Mouse (Mus musculus): ENCODE results near the gene Aff3.

The Aff3 gene

DNA sequence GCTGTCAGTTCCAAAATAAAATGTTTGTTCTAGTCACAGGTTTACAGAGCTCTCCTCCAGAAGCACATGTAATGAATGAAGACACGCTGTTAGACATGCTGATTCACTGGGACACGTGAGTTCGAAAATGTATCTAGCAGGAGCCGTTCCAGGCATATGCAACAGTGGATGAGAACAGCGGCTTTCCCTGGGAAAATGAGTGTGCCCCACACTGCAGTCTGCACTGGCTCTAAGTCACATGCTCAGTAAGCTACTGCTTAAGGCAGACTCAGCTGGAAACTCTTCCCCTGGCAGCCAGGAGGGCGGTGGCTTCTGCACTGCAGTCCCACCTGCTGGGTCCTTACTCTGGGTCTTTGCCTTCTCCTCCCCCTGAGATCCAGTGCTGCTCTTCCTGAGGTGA is 271.2 kb downstream of the Aff3 start:
- DNase-seq (ENCODE audit: low spot score in 2 of 2), result no peak

DNA sequence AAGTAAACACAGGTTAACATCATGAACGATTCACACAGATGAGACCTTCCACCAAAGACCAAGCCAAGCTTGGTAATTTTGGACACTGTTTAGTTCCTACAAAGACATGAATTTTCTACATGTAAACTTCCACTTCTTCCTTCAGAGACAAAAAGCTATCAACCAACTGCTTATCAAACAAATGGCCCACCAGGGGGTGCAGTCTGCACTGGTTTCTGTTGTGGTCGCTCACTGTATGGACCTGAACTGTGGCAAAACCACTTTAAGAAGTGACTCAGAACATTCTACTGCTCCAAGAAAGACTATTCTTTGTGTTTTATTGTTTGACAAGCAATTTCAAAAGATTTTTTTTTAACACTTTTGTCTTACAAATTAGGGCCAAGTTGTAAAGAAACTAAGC is 271.8 kb downstream of the Aff3 start:
- DNase-seq (ENCODE audit: low spot score in 2 of 2), result peak; percentile 40 to 81

DNA sequence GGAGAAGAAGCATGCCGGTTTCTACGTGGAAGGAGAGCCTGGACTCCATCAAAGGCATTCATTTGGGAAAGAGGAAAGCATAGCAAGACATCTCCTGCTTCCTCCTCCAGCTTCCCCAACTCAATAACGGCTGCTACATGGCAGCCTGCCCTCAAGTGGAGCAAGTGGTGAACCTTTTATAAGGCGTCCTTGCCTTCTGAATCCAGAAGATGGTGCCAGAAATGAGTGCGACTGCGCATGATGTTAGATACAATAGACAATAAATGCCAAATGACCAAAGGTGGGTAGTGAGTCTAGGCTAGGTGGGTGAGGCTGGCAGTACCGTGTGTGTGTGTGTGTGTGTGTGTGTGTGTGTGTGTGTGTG is 273.9 kb downstream of the Aff3 start:
- no peak for DNase-seq (ENCODE audit: low spot score in 2 of 2)

DNA sequence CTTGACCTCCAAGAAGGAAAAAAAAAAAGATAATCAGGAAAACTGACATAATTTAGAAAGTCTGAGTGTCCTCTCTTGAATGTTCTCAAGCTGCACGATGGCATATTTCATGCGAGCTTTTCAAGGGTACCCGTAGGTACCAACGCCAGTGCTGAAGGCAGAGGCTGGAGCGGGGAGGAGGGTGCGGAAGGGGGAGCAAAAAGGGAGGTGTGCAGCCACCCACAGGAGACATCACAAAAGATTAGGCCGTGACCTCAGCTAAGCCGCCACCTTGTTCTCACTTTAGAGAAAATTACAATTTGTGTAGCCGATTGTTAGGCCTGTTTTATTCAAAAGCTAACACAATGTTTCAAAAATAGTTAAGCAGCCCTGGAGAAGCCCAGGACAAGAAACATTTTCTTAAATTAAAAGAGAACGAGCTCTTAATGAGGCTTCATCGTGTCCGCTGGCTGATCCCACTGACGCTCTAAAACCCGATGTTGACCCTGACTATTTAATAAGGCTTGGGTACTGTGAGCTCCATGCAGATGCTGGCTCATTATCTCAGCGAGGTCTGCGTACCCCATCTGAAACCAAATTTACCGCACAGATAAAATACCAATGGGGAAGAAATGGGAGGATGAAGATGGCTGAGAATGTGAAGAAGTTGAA is 274.4 kb downstream of the Aff3 start:
- no peak for DNase-seq (ENCODE audit: low spot score in 2 of 2)

DNA sequence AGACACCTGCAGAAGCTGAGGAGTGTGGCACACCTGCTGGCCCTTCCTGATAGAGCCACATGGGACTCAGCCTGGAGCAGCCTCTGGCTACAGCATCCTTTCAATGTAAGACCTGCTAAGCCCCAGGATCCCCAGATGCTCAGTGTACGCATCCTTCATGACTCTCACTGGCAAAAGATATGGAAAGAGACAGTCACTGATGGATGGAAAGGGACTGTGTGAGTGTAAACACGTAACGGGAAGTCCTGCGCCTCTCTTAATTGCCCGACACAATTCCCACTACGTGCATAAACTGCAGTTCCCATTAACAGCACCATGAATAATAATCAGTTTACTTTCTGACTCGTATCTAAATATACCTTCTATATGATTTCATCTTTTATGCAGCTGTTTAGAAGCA is 275.2 kb downstream of the Aff3 start:
- DNase-seq (ENCODE audit: low spot score in 2 of 2), result no peak

DNA sequence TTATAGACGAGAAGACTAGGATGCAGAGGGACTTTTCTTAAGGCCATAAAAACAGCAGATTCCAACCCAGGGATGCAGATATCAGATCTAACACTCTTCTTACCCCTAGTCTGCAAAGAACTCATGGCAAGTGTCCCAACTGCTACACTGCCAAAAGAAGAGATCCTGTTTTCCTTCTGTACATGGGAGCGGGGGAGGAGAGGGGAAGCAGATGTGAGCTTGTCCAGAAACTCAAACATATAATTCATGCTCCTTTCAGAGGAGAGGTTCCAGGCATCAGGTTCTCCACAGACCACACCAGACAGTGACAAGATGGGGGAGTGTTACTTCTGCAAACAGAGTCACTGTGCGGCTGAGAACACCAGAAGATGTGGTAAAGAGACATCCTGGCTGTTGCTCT is 276.3 kb downstream of the Aff3 start:
- DNase-seq (ENCODE audit: low spot score in 2 of 2), result no peak

DNA sequence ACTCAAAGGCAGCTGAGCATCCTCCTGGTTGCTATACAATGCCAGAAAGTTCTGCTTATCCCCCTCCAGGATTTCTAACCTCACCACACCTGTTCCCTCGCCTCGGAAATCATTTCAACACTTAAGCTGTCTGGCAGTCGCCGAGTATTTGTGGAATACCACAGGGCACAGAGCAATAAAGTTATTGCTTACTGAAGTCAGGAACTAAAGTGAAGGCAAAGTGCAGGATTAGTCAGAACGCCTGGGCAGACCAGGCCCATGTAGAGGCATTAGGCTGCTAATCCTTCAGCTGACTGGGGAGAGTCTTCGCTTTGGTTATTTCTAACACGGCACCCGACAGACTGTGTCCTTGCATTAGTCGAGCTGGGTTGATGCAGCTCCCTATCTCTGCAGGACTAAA is 277.3 kb downstream of the Aff3 start:
- DNase-seq (ENCODE audit: low spot score in 2 of 2), result no peak

DNA sequence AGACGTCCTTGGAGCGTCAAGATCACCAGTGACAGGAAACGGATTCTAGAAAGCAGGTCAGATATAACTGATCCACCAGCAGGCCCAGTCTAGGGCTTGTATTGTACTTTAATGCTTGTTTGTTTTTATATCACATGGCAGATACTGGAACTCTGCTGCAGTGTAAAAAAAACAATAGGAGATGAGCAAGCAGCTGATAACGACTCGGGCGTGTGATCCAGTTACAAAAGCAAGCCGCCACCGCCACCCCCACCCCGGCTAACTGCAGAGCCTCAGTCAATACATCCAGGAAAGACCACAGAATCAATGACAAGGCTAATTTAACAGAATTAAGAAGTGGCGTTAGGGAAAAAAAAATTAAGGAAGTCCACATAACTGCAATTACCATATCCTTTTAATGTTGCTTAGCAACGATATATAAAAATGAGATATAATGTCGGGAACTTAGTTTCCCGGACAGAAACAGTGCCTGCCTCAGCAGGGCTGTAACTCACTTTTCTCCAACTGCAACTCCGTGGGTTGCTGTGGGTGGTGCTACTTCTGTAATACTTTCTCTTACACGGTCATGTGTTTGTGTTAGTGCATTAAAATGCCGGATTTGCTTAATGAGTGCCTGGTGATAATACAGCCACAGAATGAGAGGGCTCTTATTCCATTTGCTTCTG is 280.2 kb downstream of the Aff3 start:
- no peak for DNase-seq (ENCODE audit: low spot score in 2 of 2)

DNA sequence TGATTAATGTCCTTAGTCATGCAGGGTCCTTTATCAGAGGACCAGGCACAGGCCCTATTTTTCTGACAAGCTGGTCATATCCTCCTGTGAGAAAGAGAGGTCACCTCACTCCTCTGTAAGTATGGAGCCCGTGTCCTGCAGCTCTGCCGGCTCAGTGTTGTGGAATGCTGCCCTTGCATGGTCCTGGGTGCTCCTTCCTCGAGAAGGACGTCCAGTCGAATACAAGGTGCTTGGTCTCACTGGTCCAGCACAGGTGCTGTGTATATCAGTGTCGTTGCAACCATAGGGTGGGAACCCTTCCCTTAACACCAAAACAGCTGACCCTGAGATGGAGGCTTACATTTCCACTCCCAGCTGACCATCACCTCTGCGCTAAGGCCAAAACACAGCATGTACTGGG is 280.7 kb downstream of the Aff3 start:
- DNase-seq (ENCODE audit: low spot score in 2 of 2), result no peak

DNA sequence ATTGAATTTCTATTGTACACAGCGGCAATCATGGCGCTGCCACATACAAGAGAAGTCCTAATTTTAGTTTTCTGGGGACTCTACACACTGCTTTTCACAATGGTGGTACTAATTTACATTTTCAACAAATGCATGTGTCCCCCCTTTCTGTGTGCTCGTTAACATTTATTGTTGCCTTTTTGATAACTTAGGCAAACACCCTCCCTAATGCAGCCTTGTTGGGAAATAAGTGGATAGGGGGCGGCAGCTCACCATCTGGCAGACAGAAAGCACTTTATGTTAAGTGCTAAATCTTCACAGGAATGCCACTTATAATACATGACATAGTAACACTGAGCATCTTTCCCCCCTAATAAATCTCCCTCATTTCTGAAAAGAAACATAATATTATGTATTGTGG is 282.1 kb downstream of the Aff3 start:
- DNase-seq (ENCODE audit: low spot score in 2 of 2), result no peak

DNA sequence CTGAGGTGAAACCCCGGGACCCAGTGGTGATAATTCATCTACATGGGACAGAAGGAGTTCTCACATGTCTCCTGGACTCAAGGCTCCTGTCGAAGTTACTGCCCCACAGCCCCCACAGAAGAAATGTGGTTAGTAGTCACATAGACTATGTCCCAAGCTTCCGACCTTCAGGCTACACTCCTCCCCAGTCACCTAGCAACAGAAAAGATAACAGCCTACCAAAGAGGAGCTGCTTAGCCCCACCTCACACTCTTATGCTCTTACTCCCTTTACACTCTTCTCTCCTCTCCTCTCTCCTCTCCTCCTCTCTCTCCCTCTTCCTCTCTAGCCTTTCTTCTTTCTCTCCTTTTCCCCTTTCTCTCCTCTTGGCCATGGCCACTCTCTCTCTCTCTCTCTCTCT is 286.8 kb downstream of the Aff3 start:
- no peak for DNase-seq (ENCODE audit: low spot score in 2 of 2)

DNA sequence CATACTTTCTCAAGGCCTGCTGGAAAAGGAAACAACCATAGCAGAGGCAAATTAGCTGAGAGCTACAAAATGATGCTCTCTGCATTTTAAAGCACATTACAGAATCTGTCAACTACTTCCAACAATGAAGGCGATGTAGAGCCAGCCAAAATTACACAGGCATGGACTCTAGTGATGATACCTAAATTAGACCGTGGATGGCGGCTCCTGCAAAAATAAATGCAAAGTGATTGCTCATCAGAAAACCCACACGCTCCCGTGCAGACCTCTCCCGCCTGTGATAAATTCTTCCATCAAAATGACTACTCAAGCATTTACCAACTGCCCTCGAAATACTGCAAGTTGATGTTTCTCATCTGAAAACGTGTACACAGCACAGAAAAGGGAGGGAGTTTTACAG is 295.6 kb downstream of the Aff3 start:
- DNase-seq (ENCODE audit: low spot score in 2 of 2), result no peak

DNA sequence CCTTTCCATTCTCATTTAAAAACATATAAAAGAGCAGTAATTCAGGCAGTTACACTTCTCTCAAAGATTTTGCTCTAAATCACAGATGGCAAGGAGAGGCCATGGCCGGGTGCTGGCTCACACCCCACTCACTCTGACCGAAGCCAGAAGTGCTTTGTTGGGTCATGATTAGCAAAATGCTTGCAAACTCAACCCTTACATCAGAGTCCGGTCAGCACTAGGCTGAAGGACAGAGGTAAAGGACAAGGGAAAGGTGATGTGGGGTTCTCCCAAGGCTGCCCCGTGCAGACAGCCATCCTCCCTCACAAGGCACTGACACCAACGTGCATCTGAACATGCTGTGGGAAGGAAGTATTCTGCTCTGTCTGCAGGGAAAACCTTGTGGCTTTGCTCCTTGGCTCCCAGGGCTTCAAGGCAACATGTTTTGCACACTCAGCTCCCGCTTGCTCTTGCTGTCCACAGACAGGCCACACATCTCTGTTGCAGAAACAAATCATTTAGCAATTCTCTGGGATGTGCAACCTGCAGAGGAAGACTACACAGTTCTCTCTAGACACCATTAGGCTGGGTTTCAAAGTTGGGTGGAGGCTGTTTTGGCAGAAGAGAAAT is 296.6 kb downstream of the Aff3 start:
- no peak for DNase-seq (ENCODE audit: low spot score in 2 of 2)

DNA sequence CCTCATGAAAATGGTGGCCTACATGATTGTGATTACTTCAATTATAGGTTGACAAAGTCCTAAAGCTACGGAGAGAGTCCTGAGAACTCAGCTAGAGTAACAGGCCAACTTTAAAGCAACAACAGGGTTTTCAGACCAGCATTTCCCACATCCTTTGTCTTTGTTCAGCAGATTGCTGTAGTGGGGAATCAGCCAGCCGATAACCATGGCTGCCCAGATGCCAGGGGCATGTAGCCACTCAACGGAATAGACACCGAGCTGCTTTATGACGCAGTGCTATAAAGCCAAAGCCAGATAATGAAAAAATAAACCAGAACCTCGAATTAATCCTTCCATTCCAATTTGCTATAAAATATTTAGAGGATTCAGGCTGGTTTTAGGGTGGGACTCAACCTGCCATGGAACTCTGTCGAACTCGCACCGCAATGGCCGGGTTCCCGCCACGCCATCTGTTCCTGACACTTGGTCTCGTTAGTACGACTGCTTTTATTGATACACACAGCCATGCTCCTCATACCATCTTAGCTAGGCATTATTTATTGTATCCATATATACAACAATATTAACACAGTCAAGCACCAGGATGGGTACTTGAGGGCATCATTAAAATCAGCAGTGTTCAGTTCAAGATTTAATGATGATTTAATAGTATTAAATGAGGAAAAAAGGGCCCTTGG is 297.2 kb downstream of the Aff3 start:
- DNase-seq (ENCODE audit: low spot score in 2 of 2), result no peak

DNA sequence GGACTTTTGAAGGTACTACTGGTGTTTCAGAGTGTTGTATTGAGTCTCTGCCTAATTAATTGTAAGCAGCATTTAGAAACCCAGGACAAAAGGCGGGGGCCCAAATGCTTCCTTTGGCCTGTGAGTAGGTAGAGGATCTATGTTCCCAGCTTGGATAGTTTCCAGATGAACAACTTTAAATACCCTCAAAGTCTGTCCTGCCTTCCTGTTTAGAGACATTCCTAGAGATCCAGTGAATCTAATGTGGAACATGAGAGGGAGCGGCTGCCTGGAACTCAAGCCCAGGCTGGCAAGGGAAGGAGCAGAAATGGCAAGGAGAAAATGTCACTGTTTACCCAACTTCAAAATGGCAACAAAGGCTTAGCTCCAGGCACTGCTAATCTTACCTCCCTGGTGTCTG is 300.9 kb downstream of the Aff3 start:
- DNase-seq (ENCODE audit: low spot score in 2 of 2), result no peak

DNA sequence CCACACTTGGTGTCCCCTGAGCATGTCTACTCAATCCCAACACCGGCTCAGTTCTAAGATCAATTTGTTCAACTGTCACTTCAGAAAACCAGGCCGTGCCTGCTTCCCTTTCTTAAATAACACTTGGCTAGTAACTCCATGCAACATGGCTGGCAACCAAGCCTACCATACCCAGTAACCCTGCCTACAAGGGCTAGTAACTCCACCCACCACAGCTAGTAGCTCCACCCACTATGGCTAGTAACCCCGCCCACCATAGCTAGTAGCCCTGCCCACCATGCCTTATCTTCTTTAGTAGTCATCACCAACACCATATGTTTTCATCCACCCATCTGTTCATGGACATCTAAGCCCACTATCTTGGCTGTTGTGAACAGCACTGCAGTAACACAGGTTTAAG is 302.5 kb downstream of the Aff3 start:
- DNase-seq (ENCODE audit: low spot score in 2 of 2), result no peak

DNA sequence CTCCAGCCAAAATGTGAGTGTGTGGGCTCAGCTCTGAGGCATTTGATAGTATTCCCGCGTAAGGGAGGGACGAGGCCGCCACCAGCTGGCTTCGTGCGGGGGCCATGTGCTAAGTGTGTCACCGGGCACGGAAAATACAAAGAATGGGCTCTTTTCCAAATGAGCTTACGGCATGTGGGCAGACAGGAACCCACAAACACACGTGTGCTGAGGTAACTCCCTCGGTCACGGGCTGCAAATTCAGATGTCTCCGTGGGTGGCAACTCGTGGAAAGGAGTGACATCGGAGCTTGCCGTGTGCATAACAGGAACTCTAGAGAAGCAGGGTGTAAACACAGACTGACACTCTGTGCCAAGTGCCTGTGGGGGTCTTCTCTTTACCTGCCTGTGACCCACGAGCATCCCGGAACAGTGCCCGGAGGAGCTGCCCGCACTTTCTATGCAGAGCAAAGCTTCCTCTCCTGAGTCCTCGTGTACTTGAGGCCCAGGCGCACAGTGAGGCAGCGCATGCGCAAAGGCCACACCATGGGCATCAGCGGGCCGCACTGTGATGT is 305.9 kb downstream of the Aff3 start:
- DNase-seq (ENCODE audit: low spot score in 2 of 2), result no peak

DNA sequence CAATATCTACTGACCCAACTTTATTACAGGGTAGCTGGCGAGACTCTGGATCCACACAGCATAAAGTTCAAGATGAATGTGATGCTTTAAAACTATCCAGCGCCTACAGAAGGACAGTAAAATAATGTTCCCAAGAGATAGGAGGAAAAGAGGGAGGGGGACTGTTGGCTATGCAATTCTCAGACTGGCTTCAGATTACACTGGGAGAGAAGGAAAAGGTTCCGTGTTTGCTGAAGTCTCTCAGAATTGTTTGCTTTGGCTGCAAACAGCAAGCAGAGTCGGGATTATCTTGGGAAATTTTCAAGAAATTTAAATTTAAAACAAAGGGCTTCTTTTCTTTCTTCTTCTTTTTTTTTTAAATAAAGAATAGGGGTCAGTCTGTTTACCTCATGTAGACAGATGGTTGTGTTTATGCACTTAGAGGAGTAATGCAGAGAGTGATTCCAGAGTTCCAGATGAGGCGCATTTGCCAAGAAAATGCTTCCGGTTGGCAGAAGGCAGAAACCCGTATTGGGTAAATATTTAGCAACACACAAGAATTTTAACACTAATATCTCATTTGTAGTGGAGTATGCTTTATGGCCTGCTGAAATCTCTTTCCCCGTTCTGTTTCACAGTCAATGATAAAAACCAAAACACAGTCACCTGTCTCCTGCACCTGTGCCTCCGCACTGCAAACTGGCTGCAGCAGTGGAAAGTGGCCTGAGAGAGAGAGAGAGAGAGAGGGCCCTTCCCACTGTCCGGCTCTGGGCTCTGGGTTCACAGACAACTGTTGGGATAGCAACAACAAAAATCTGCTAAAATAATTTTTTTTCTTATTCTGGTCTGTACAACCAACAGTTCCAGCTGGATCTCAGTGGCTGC is 306.6 kb downstream of the Aff3 start:
- DNase-seq (ENCODE audit: low spot score in 2 of 2), result no peak

DNA sequence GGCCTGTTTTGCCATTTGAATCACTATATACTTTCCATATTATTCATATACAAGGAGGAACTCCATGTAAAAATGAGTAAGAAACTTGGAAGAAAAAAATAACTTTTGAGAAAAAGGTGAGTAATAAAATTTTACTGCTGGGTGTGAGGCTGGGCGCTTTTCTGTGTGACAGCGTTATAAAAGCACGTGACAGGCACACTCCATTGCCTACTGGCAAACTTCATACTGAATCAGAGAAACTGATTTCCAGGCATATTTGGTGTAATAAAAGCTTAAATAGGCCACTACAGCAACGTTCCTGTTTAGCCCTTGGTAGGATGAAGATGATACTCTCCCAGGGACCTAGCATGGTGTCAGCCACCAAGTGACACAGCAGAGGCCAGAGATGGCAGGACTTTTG is 310.2 kb downstream of the Aff3 start:
- DNase-seq (ENCODE audit: low spot score in 2 of 2), result no peak

DNA sequence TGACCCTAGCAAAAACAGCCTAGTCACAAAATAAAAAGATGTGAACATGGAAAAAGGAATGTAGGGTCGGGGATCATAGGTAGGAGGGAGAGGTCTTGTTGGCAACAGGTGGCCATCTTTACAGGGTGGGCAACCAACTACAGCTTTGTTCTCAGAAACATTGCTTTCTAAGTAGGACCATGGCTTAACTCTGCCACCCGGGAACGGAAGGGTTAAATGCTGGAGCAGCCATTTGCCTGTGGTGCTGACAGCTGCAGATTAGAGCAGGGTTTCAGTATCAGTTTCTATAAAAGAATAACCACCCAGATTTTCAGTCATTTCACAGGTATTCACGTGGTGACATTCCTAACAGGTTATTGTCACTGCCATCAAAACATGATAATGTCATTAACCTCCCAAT is 317.4 kb downstream of the Aff3 start:
- DNase-seq (ENCODE audit: low spot score in 2 of 2), result no peak

DNA sequence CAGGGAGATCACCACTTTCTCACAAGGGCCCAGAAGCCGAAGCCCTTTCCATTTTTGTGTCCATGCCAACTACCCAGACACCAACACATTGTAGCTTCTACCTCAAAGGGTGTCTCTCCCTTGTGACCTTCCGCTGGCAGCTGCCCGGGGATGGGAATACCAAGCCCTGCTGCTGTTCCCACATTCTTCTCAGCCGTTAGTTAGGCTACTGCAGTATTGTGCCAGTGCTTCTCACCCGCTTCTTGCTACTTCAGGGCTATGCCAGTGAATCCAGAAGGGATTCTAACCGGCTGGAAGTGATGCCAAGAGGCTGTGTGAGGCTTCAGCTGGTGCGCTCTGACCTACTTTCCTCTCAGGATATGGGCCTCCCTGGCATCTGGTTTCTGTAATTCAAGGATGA is 330.5 kb downstream of the Aff3 start:
- DNase-seq (ENCODE audit: low spot score in 2 of 2), result peak in 1 of 2 experiments; percentile 51

DNA sequence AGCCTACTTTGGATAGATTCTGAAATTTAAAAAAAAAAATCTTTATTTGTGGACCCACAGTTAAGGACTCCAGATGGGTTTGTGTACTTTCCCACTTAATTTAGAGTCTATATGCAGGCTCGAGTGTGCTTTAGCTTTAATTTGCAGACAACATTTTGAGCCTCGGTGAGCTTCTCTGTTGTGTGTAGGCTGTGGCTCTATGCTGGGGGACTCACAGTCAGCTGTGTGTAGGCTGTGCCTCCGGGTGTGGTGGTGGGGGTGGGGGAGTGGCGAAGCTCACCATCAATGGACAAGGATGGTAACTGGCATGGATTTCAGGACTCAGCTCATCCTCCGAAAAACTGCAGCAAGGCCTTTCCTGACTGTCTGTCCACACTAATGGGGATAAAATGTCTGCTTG is 331.8 kb downstream of the Aff3 start:
- DNase-seq (ENCODE audit: low spot score in 2 of 2), result no peak

Measured in cerebellum, postnatal 4 days (tissue).